Mouse (Mus musculus) heart, adult 2 months (tissue): Measurements from ENCODE around the gene Wdr20.

ENCODE experiments used
- CTCF ChIP-seq: fragments of 200-600 bp; IDR thresholded peaks from 2 replicates; pipeline ENCODE4 v1.8.1; 2022; ENCODE audit warnings: antibody characterized with exemption, mild to moderate bottlenecking, moderate library complexity
- EP300 ChIP-seq: fragments of 200-500 bp; IDR thresholded peaks from 2 replicates; pipeline ENCODE4 v1.6.1; 2011; ENCODE audit warnings: low read depth, low read length, control low read depth; ENCODE audit not compliant: insufficient read depth
- POLR2A ChIP-seq: fragments of 200-500 bp; IDR thresholded peaks from 2 replicates; pipeline ENCODE4 v1.6.1; 2011; ENCODE audit warnings: mild to moderate bottlenecking, low read depth, low read length, control low read depth; ENCODE audit not compliant: insufficient read depth

DNA sequence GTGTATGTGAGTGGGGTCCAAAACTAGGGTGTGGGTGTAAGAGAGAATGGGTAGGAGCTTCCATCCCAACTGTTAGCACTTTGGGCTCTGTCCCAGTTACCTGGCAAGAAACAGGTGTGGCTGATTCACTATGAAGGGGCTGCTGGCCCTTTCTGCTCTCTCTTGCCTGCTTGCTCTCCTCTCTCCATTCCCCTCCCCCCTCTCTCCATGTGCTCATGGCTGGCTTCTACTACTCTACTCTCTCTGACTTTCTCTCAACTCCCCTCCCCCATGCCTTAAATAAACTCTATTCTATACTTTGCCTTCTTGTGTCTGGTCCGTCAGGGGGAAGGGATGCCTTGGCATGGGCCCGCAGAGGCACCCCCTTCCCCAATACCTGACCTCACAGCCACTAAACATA, 37.0 kb upstream of the Wdr20 start:
- no peak for TF ChIP-seq CTCF
- no peak for TF ChIP-seq POLR2A
- TF ChIP-seq EP300, result no peak
